Mouse (Mus musculus): ENCODE data around the gene Rbfox3.
"Not testable (repeated sequence)": the region's sequence is repeated elsewhere in the genome, so short reads cannot be mapped to it uniquely, and the experiment has no call there.

The Rbfox3 gene

GRCm38 (mm10) chr11:118825280-118826094 lies 85.9 kb downstream of the Rbfox3 start:
- DNase-seq (ENCODE audit: low spot score in 2 of 2), result no peak

GRCm38 (mm10) chr11:118821353-118821752 lies 90.0 kb downstream of the Rbfox3 start:
- DNase-seq (ENCODE audit: low spot score in 2 of 2), result no peak

GRCm38 (mm10) chr11:118818528-118818927 lies 92.9 kb downstream of the Rbfox3 start:
- no peak for DNase-seq (ENCODE audit: low spot score in 2 of 2)

- no peak for DNase-seq (ENCODE audit: low spot score in 2 of 2)
Measured at GRCm38 (mm10) chr11:118815118-118815517, 96.3 kb downstream of the Rbfox3 start.

- DNase-seq (ENCODE audit: low spot score in 2 of 2), result no peak
Measured at GRCm38 (mm10) chr11:118813942-118814341, 97.5 kb downstream of the Rbfox3 start.

- no peak for DNase-seq (ENCODE audit: low spot score in 2 of 2)
Measured at GRCm38 (mm10) chr11:118811404-118811803, 100.0 kb downstream of the Rbfox3 start.

GRCm38 (mm10) chr11:118807511-118807910 lies 103.9 kb downstream of the Rbfox3 start:
- DNase-seq (ENCODE audit: low spot score in 2 of 2), result no peak

GRCm38 (mm10) chr11:118794856-118795602 lies 116.4 kb downstream of the Rbfox3 start:
- DNase-seq (ENCODE audit: low spot score in 2 of 2), result no peak

GRCm38 (mm10) chr11:118793639-118794021 lies 117.8 kb downstream of the Rbfox3 start:
- no peak for DNase-seq (ENCODE audit: low spot score in 2 of 2)

GRCm38 (mm10) chr11:118792916-118793638 lies 118.3 kb downstream of the Rbfox3 start:
- no peak for DNase-seq (ENCODE audit: low spot score in 2 of 2)

- DNase-seq (ENCODE audit: low spot score in 2 of 2), result no peak
Measured at GRCm38 (mm10) chr11:118792163-118792915, 119.1 kb downstream of the Rbfox3 start.

GRCm38 (mm10) chr11:118791391-118791790 lies 120.0 kb downstream of the Rbfox3 start:
- DNase-seq (ENCODE audit: low spot score in 2 of 2), result no peak

GRCm38 (mm10) chr11:118788091-118788490 lies 123.3 kb downstream of the Rbfox3 start:
- DNase-seq (ENCODE audit: low spot score in 2 of 2), result no peak

GRCm38 (mm10) chr11:118782677-118783076 lies 128.7 kb downstream of the Rbfox3 start:
- DNase-seq (ENCODE audit: low spot score in 2 of 2), result no peak

GRCm38 (mm10) chr11:118775753-118776152 lies 135.6 kb downstream of the Rbfox3 start:
- DNase-seq (ENCODE audit: low spot score in 2 of 2), result no peak

GRCm38 (mm10) chr11:118774777-118775176 lies 136.6 kb downstream of the Rbfox3 start:
- DNase-seq (ENCODE audit: low spot score in 2 of 2), result not testable (repeated sequence)

GRCm38 (mm10) chr11:118773076-118773583 lies 138.3 kb downstream of the Rbfox3 start:
- DNase-seq (ENCODE audit: low spot score in 2 of 2), result no peak

GRCm38 (mm10) chr11:118771358-118771757 lies 140.0 kb downstream of the Rbfox3 start:
- DNase-seq (ENCODE audit: low spot score in 2 of 2), result no peak

- no peak for DNase-seq (ENCODE audit: low spot score in 2 of 2)
Measured at GRCm38 (mm10) chr11:118770789-118771188, 140.6 kb downstream of the Rbfox3 start.

- no peak for DNase-seq (ENCODE audit: low spot score in 2 of 2)
Measured at GRCm38 (mm10) chr11:118769542-118769941, 141.9 kb downstream of the Rbfox3 start.

- no peak for DNase-seq (ENCODE audit: low spot score in 2 of 2)
Measured at GRCm38 (mm10) chr11:118768441-118768840, 143.0 kb downstream of the Rbfox3 start.
